Mouse (Mus musculus) hindlimb bud, embryonic 11.5 days (tissue): ENCODE results near the gene C1qc.

Source experiments
- DNase-seq: peaks from one replicate; pipeline ENCODE4 v3.0.0-alpha.2; 2012; ENCODE audit warnings: low read depth, low spot score; ENCODE audit errors: extremely low spot score

Gene C1qc

GRCm38 (mm10) chr4:136896461-136896860 lies 3.6 kb upstream of the C1qc start:
- no peak for DNase-seq

GRCm38 (mm10) chr4:136895861-136896260 lies 3.0 kb upstream of the C1qc start:
- no peak for DNase-seq

GRCm38 (mm10) chr4:136894821-136895220 lies 2.0 kb upstream of the C1qc start:
- no peak for DNase-seq

GRCm38 (mm10) chr4:136893691-136894543 lies 1.1 kb upstream of the C1qc start:
- DNase-seq, result no peak

GRCm38 (mm10) chr4:136892371-136892770 lies 494 bp downstream of the C1qc start:
- DNase-seq, result no peak

GRCm38 (mm10) chr4:136891115-136891514 lies 1.8 kb downstream of the C1qc start:
- no peak for DNase-seq

GRCm38 (mm10) chr4:136889981-136890380 lies 2.9 kb downstream of the C1qc start:
- no peak for DNase-seq

GRCm38 (mm10) chr4:136887714-136888113 lies 5.2 kb downstream of the C1qc start:
- no peak for DNase-seq

GRCm38 (mm10) chr4:136886101-136886500 lies 6.8 kb downstream of the C1qc start, which contains the start of gene C1qb:
TSS of gene C1qb (minus strand) at chr4:136886187.
- no peak for DNase-seq

- DNase-seq, result no peak
Observed at GRCm38 (mm10) chr4:136878601-136879000, 14.3 kb downstream of the C1qc start.

GRCm38 (mm10) chr4:136878171-136878570 lies 14.7 kb downstream of the C1qc start:
- no peak for DNase-seq

GRCm38 (mm10) chr4:136876971-136877370 lies 15.9 kb downstream of the C1qc start:
- no peak for DNase-seq

GRCm38 (mm10) chr4:136875012-136875411 lies 17.9 kb downstream of the C1qc start:
- DNase-seq, result no peak

- no peak for DNase-seq
Observed at GRCm38 (mm10) chr4:136868371-136868770, 24.5 kb downstream of the C1qc start.

GRCm38 (mm10) chr4:136867690-136868345 lies 25.0 kb downstream of the C1qc start:
- DNase-seq, result no peak

- no peak for DNase-seq
Observed at GRCm38 (mm10) chr4:136865531-136865930, 27.3 kb downstream of the C1qc start.

- no peak for DNase-seq
Observed at GRCm38 (mm10) chr4:136864751-136865470, 28.0 kb downstream of the C1qc start.

- no peak for DNase-seq
Observed at GRCm38 (mm10) chr4:136863517-136863916, 29.3 kb downstream of the C1qc start.

GRCm38 (mm10) chr4:136862411-136862810 lies 30.5 kb downstream of the C1qc start:
- no peak for DNase-seq

GRCm38 (mm10) chr4:136861806-136862205 lies 31.1 kb downstream of the C1qc start:
- DNase-seq, result no peak

GRCm38 (mm10) chr4:136860022-136860421 lies 32.8 kb downstream of the C1qc start:
- no peak for DNase-seq

GRCm38 (mm10) chr4:136855081-136855480 lies 37.8 kb downstream of the C1qc start:
- DNase-seq, result no peak
